Mouse (Mus musculus) myocyte (in vitro differentiated cells): Measurements from ENCODE around the gene Pax6. TPM values are rescaled to one million over a fixed set of nuclear protein-coding genes. Genes with fewer than 3 reads are reported as not detected.

ENCODE experiments used
- H3K27me3 ChIP-seq: one replicate; pipeline ENCODE4 v1.6.1; 2011; ENCODE audit not compliant: control insufficient read depth, insufficient read depth, insufficient read length
- H3K36me3 ChIP-seq: one replicate; pipeline ENCODE4 v1.6.1; 2011; ENCODE audit not compliant: control insufficient read depth, insufficient read depth
- H3K4me2 ChIP-seq: one replicate; pipeline ENCODE4 v1.6.1; 2011; ENCODE audit warnings: low read depth, control low read depth
- H3K4me3 ChIP-seq: one replicate; pipeline ENCODE4 v1.5.1; 2011; ENCODE audit warnings: mild to moderate bottlenecking, control low read depth, moderate library complexity
- H3K79me2 ChIP-seq: one replicate; pipeline ENCODE4 v1.6.1; 2011; ENCODE audit not compliant: control insufficient read depth, insufficient read depth
- H3ac ChIP-seq: one replicate; pipeline ENCODE4 v1.6.1; 2011; ENCODE audit not compliant: control insufficient read depth, insufficient read length
- CEBPB ChIP-seq: IDR thresholded peaks from 2 replicates; pipeline ENCODE4 v1.6.1; 2011; ENCODE audit warnings: mild to moderate bottlenecking, moderate library complexity; ENCODE audit not compliant: poor library complexity, insufficient read depth, severe bottlenecking
- E2F4 ChIP-seq: IDR thresholded peaks from one replicate; pipeline ENCODE4 v1.6.1; 2011; ENCODE audit warnings: mild to moderate bottlenecking, control low read depth, moderate library complexity; ENCODE audit not compliant: insufficient read depth
- MAX ChIP-seq: IDR thresholded peaks from one replicate; pipeline ENCODE4 v1.6.1; 2011; ENCODE audit warnings: low read depth, mild to moderate bottlenecking, control low read depth
- MYOD1 ChIP-seq, 3 experiments: IDR thresholded peaks; one replicate each; pipeline ENCODE4 v1.6.1; 2011; ENCODE audit warnings: control low read depth in 2 of 3, low read depth in 2 of 3, mild to moderate bottlenecking in 2 of 3, moderate library complexity in 1 of 3; ENCODE audit not compliant: insufficient read length in 2 of 3, control insufficient read depth in 1 of 3
- MYOG ChIP-seq, 3 experiments: IDR thresholded peaks; one replicate each; pipeline ENCODE4 v1.6.1; 2011; ENCODE audit warnings: control low read depth in 2 of 3, low read depth in 2 of 3, mild to moderate bottlenecking in 2 of 3; ENCODE audit not compliant: insufficient read length in 2 of 3, control insufficient read depth in 1 of 3, insufficient read depth in 1 of 3
- POLR2A ChIP-seq: IDR thresholded peaks from one replicate; pipeline ENCODE4 v1.6.1; 2011; ENCODE audit warnings: low read depth, mild to moderate bottlenecking, control low read depth, moderate library complexity; ENCODE audit not compliant: insufficient read length
- POLR2AphosphoS2 ChIP-seq: IDR thresholded peaks from one replicate; pipeline ENCODE4 v1.6.1; 2011; ENCODE audit warnings: low read depth, control low read depth; ENCODE audit not compliant: insufficient read length
- REST ChIP-seq: IDR thresholded peaks from one replicate; pipeline ENCODE4 v1.6.1; 2011; ENCODE audit warnings: mild to moderate bottlenecking, control low read depth, moderate library complexity; ENCODE audit not compliant: insufficient read depth, insufficient read length
- SRF ChIP-seq: IDR thresholded peaks from one replicate; pipeline ENCODE4 v1.6.1; 2011; ENCODE audit warnings: low read depth; ENCODE audit not compliant: control insufficient read depth, insufficient read length
- TCF12 ChIP-seq: IDR thresholded peaks from one replicate; pipeline ENCODE4 v1.6.1; 2011; ENCODE audit warnings: mild to moderate bottlenecking, control low read depth; ENCODE audit not compliant: poor library complexity, insufficient read depth, severe bottlenecking
- TCF3 ChIP-seq: IDR thresholded peaks from one replicate; pipeline ENCODE4 v1.6.1; 2011; ENCODE audit warnings: low read depth, control low read depth; ENCODE audit not compliant: insufficient read length
- USF1 ChIP-seq: IDR thresholded peaks from one replicate; pipeline ENCODE4 v1.6.1; 2011; ENCODE audit warnings: low read depth, mild to moderate bottlenecking, control low read depth, moderate library complexity
- polyA plus RNA-seq: library from polyadenylated mRNA; unstranded; fragments of >200 nt; fragmentation: generic; extraction: Trizol; gene quantifications from one replicate; pipeline ENCODE4 v1.2.1, GENCODE M21; 2012; ENCODE audit warnings: missing spikeins

The Pax6 gene
- polyA plus RNA-seq, 1 experiment: 0.37 TPM

DNA sequence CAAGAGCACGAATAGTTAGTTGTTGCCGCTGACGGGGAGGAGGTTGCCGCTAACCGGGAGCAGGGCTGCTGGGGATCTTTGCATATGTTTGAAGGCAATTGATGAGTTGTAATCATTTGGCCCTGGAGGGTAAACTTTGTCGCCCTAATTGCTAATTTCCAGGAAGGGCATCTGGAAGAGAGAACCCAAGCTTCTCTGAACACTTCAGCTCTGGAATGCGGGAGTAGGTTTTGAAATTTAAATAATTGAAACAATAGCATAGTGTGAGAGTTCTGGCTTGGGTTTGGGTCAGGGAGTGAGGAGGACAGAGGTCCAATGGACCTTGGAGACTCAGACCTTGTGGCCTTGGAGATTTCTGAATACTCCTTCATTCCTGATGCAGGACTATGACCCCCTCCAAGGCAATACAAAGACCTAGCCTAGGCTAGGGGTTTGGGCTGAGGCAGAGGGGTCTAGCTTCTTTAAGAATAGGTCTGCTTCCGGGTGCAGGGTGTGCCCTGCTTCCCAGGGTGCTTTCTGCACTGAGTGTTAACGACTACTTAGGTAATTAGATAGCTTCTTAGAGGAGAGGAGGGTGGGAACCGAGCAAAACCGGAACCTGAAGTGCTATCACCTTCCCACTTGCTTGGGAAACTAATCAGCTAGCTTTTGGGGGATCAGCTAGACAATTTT, 8.9 kb downstream of the Pax6 start:
- Histone ChIP-seq H3K27me3 (peaks cover 7% of the 10 kb centered on the region), H3K79me2 (no peaks in the 10 kb centered on the region), H3K4me2 (no peak overlapping the region), H3K4me3 (peak overlapping the region; percentile 16), H3K36me3 (no peaks in the 10 kb centered on the region), H3ac (no peak overlapping the region)
- no peak for TF ChIP-seq POLR2AphosphoS2
- no peak for TF ChIP-seq TCF12
- no peak for TF ChIP-seq MAX
- no peak for TF ChIP-seq TCF3
- no peak for TF ChIP-seq POLR2A
- TF ChIP-seq USF1: no peak
- no peak for TF ChIP-seq MYOG (IDR thresholded peaks at IDR 0.05; ENCODE audit: control insufficient read depth in 1 of 3, insufficient read depth in 1 of 3, insufficient read length in 2 of 3, low read depth in 2 of 3)
- TF ChIP-seq MYOD1 (IDR thresholded peaks at IDR 0.05; ENCODE audit: control insufficient read depth in 1 of 3, insufficient read length in 2 of 3, low read depth in 2 of 3): no peak
- TF ChIP-seq SRF: no peak
- no peak for TF ChIP-seq E2F4
- TF ChIP-seq CEBPB: no peak
- TF ChIP-seq REST: no peak

- H3K27me3 ChIP-seq: peaks cover 7% of the 10 kb centered on the region
- no peak overlapping the region for H3K4me2 ChIP-seq
- H3K79me2 ChIP-seq: no peaks in the 10 kb centered on the region
- TF ChIP-seq POLR2A: no peak
- no peak for TF ChIP-seq TCF3
- TF ChIP-seq TCF12: no peak
- no peak for TF ChIP-seq E2F4
- no peak for TF ChIP-seq POLR2AphosphoS2
- TF ChIP-seq USF1: no peak
- TF ChIP-seq MAX: no peak
- TF ChIP-seq REST: no peak
- no peak for TF ChIP-seq MYOG (IDR thresholded peaks at IDR 0.05; ENCODE audit: control insufficient read depth in 1 of 3, insufficient read depth in 1 of 3, insufficient read length in 2 of 3, low read depth in 2 of 3)
- no peak for TF ChIP-seq SRF
- TF ChIP-seq CEBPB: no peak
- no peak for TF ChIP-seq MYOD1 (IDR thresholded peaks at IDR 0.05; ENCODE audit: control insufficient read depth in 1 of 3, insufficient read length in 2 of 3, low read depth in 2 of 3)
- no peaks in the 10 kb centered on the region for H3K36me3 ChIP-seq
- no peak overlapping the region for H3K4me3 ChIP-seq
- no peak overlapping the region for H3ac ChIP-seq
Observed at GRCm38 (mm10) chr2:105678306-105678705, 9.6 kb downstream of the Pax6 start.

GRCm38 (mm10) chr2:105678880-105679321, 10.2 kb downstream of the Pax6 start:
- Histone ChIP-seq H3K4me2 (no peak overlapping the region), H3K4me3 (no peak overlapping the region), H3K79me2 (no peaks in the 10 kb centered on the region), H3K36me3 (no peaks in the 10 kb centered on the region), H3K27me3 (peaks cover 7% of the 10 kb centered on the region), H3ac (no peak overlapping the region)
- TF ChIP-seq USF1 (no peak), MAX (no peak), SRF (no peak), POLR2A (no peak), CEBPB (no peak), POLR2AphosphoS2 (no peak), E2F4 (no peak)

DNA sequence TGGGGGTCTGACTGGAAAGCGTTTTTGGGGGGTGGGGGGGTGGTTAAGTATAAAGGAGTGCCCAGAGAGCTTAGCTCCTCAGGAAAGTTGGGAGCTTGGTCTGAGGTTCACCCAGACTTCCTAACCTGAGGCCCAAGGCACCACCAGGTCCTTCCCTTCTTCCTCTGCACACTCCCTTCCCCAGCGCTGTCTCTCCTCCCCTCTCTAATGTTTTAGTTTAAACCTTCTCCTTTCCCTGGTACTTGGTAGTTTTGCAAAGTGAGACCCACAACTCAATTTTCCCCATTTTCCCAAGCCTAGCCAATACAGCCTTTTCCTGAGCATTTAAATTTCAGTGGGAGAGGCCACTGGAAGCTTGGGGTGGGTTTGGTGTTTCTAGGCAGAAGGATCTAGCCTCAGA, 10.6 kb downstream of the Pax6 start:
- peaks cover 7% of the 10 kb centered on the region for H3K27me3 ChIP-seq

More for the DNA sequence above, 10.6 kb downstream of the Pax6 start:
- no peak for TF ChIP-seq MYOG (IDR thresholded peaks at IDR 0.05; ENCODE audit: control insufficient read depth in 1 of 3, insufficient read depth in 1 of 3, insufficient read length in 2 of 3, low read depth in 2 of 3)
- no peak for TF ChIP-seq MAX
- no peak for TF ChIP-seq MYOD1 (IDR thresholded peaks at IDR 0.05; ENCODE audit: control insufficient read depth in 1 of 3, insufficient read length in 2 of 3, low read depth in 2 of 3)
- no peak for TF ChIP-seq SRF
- TF ChIP-seq TCF12: no peak
- TF ChIP-seq USF1: no peak
- no peak for TF ChIP-seq CEBPB
- no peak for TF ChIP-seq E2F4
- TF ChIP-seq TCF3: no peak
- no peak for TF ChIP-seq POLR2AphosphoS2
- TF ChIP-seq POLR2A: no peak
- TF ChIP-seq REST: no peak
- Histone ChIP-seq H3ac (no peak overlapping the region), H3K79me2 (no peaks in the 10 kb centered on the region), H3K4me3 (no peak overlapping the region), H3K36me3 (no peaks in the 10 kb centered on the region), H3K4me2 (no peak overlapping the region)
